Comparison of ENCODE assay signal across 10 mouse cellular contexts in the genomic region with DNA sequence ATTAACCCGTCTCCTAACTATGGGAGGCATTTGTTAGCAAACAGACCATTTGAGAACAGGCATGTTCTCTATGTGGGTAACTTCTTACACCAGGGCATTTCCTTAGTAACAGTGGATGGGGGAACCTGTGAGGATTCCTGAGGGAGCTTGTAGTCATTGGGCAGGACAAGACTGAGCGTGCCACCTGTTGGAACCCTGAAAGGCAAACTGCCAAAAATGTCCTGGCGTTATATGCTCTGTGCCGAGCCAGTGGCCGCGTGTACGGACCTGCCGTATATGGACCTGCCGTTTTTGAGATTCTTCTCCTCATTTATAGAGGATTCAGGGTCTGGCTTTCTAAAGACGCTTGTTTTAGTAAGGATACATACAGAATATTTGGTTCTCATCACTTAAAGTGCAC.
DNase-seq lines count a peak whose midpoint lies in the region; ATAC-seq and TF ChIP-seq lines count a peak whose summit lies in the region.
"Had no signal": no experiment of that assay in that cellular context is flagged by ENCODE, and none has a peak within 500 bp of the region (broad histone marks: within the 10 kb centered on the region; RNA-seq: fewer than 3 reads in every experiment).

No protein-coding gene starts in this region.

- no peaks in the 10 kb centered on the region for H3K36me3 ChIP-seq in heart, postnatal 0 days (replicated peaks; ENCODE audit: control insufficient read depth, insufficient read depth, low read length)
- peaks cover 8% of the 10 kb centered on the region; the same call in 1 of the 2 replicates for H3K36me3 ChIP-seq in embryonic facial prominence, embryonic 13.5 days
- H3K36me3 ChIP-seq in limb, embryonic 10.5 days: no peaks in the 10 kb centered on the region

- WGBS in heart, postnatal 0 days: 83% methylated on average over 10 of the region's 10 CpGs
- 22% methylated on average over 10 of the region's 10 CpGs for WGBS in cerebellum, adult 2 months
- 77% methylated on average over 10 of the region's 10 CpGs for WGBS in embryonic facial prominence, embryonic 13.5 days
- 88% methylated on average over 10 of the region's 10 CpGs for WGBS in limb, embryonic 10.5 days

- TF ChIP-seq POLR2A in cerebellum, adult 2 months (IDR thresholded peaks at IDR 0.05; ENCODE audit: borderline replicate concordance, insufficient read depth, low read length): no peak

- TF ChIP-seq CTCF in heart, postnatal 0 days (IDR thresholded peaks at IDR 0.05; ENCODE audit: low read depth): no peak
- TF ChIP-seq CTCF in cerebellum, adult 2 months (IDR thresholded peaks at IDR 0.05; ENCODE audit: borderline replicate concordance, insufficient read depth, low read depth, low read length): no peak

- H3K4me3 ChIP-seq in heart, postnatal 0 days (ENCODE audit: low read depth, low read length): no peak overlapping the region
- no peak overlapping the region for H3K4me3 ChIP-seq in cerebellum, adult 2 months (replicated peaks; ENCODE audit: insufficient read depth, low read depth, low read length)
- no peak overlapping the region for H3K4me3 ChIP-seq in embryonic facial prominence, embryonic 13.5 days
- no peak overlapping the region for H3K4me3 ChIP-seq in limb, embryonic 10.5 days

- H3K4me2 ChIP-seq in heart, postnatal 0 days (ENCODE audit: low read depth, low read length): no peak overlapping the region
- peak overlapping the region; percentile 76; the same call in 1 of the 2 replicates for H3K4me2 ChIP-seq in embryonic facial prominence, embryonic 13.5 days

- DNase-seq in heart, postnatal 0 days (ENCODE audit: low spot score): no peak
- no peak for DNase-seq in heart, postnatal 4 days
- peak; percentile 51 to 53 for DNase-seq in cerebellum, adult 2 months
- DNase-seq in limb, embryonic 10.5 days (ENCODE audit: low spot score): no peak
- no peak for DNase-seq in layer of hippocampus, adult 8-10 months (ENCODE audit: low spot score in 2 of 2)
- DNase-seq in adrenal gland, adult 8-10 months: no peak
- DNase-seq in natural killer cell, adult 2 months (ENCODE audit: low spot score in 2 of 2): no peak
- DNase-seq: embryo, embryonic 11 days had no signal

- TF ChIP-seq EP300 in heart, postnatal 0 days (IDR thresholded peaks at IDR 0.05; ENCODE audit: low read depth): no peak

- peaks cover 4% of the 10 kb centered on the region; the same call in 1 of the 2 replicates for H3K4me1 ChIP-seq in heart, postnatal 0 days (ENCODE audit: control insufficient read depth, insufficient read depth)
- H3K4me1 ChIP-seq in cerebellum, adult 2 months (ENCODE audit: control insufficient read depth, insufficient read depth, low read length): peaks cover 5% of the 10 kb centered on the region; the same call in 1 of the 2 replicates
- peaks cover 26% of the 10 kb centered on the region for H3K4me1 ChIP-seq in embryonic facial prominence, embryonic 13.5 days
- peaks cover 21% of the 10 kb centered on the region for H3K4me1 ChIP-seq in limb, embryonic 10.5 days

- no peaks in the 10 kb centered on the region for H3K27me3 ChIP-seq in heart, postnatal 0 days (ENCODE audit: control insufficient read depth, insufficient read depth, low read length)
- no peaks in the 10 kb centered on the region for H3K27me3 ChIP-seq in cerebellum, adult 2 months (ENCODE audit: control insufficient read depth, insufficient read depth, low read length)
- H3K27me3 ChIP-seq in embryonic facial prominence, embryonic 13.5 days: no peaks in the 10 kb centered on the region
- no peaks in the 10 kb centered on the region for H3K27me3 ChIP-seq in limb, embryonic 10.5 days (ENCODE audit: low read depth, poor library complexity, severe bottlenecking)
- H3K27me3 ChIP-seq: CH12.LX had no signal

- 0 out of 2 replicates have a peak overlapping the region, but pooled peaks have one; percentile 90 for H3K27ac ChIP-seq in heart, postnatal 0 days (ENCODE audit: low read depth)
- no peak overlapping the region for H3K27ac ChIP-seq in cerebellum, adult 2 months (ENCODE audit: insufficient read depth, low read length)
- peak overlapping the region; percentile 99 for H3K27ac ChIP-seq in embryonic facial prominence, embryonic 13.5 days
- H3K27ac ChIP-seq in limb, embryonic 10.5 days: peak overlapping the region; percentile 96; the same call in 1 of the 2 replicates

- no peak for ATAC-seq in heart, postnatal 0 days (ENCODE audit: insufficient read depth, low read depth)
- ATAC-seq in embryonic facial prominence, embryonic 13.5 days (ENCODE audit: insufficient number of reproducible peaks, insufficient read depth, low FRiP score, low TSS enrichment, low read depth): no peak

- H3K9me3 ChIP-seq in heart, postnatal 0 days (replicated peaks; ENCODE audit: control insufficient read depth, low read length): no peaks in the 10 kb centered on the region
- no peaks in the 10 kb centered on the region for H3K9me3 ChIP-seq in embryonic facial prominence, embryonic 13.5 days
- H3K9me3 ChIP-seq in limb, embryonic 10.5 days (replicated peaks): no peaks in the 10 kb centered on the region

- H3K9ac ChIP-seq in heart, postnatal 0 days (replicated peaks; ENCODE audit: low read depth, low read length): no peak overlapping the region
- no peak overlapping the region for H3K9ac ChIP-seq in embryonic facial prominence, embryonic 13.5 days

Comparison
In these comparisons a context has a peak if more than half of its experiments do, and no peak if none do; other contexts are left out.
1. DNase-seq: peak in cerebellum, adult 2 months (2 of 2); none in heart, postnatal 0 days (single experiment), heart, postnatal 4 days (single experiment), limb, embryonic 10.5 days (single experiment), layer of hippocampus, adult 8-10 months (0 of 2), adrenal gland, adult 8-10 months (single experiment) and natural killer cell, adult 2 months (0 of 2).